Mouse (Mus musculus): Measurements from ENCODE around the gene Gm17720. TPM values are rescaled to one million over a fixed set of nuclear protein-coding genes. Genes with fewer than 3 reads are reported as not detected.

Gene Gm17720
- total and polyA plus RNA-seq, 3 experiments = not detected

GRCm38 (mm10) chr8:110071600-110071999 is 31.0 kb downstream of the Gm17720 start:
- Histone ChIP-seq H3K9me3 (replicated peaks; ENCODE audit: low read length) (peaks cover 6% of the 10 kb centered on the region), H3K4me2 (ENCODE audit: insufficient read depth, low read depth, poor library complexity, severe bottlenecking) (no peak overlapping the region), H3K9ac (ENCODE audit: insufficient read depth, low read depth) (no peak overlapping the region; the same call in 1 of the 2 replicates), H3K79me2 (replicated peaks; ENCODE audit: control insufficient read depth, extremely low read depth, insufficient read depth, poor library complexity, severe bottlenecking) (no peaks in the 10 kb centered on the region), H3K36me3 (replicated peaks in 1 of 2; ENCODE audit: control insufficient read depth in 1 of 2, insufficient read depth in 1 of 2, low read length in 1 of 2) (no peaks in the 10 kb centered on the region), H3K4me1 (ENCODE audit: control insufficient read depth in 1 of 2, insufficient read depth in 2 of 2) (peaks cover 8 to 15% of the 10 kb centered on the region in 2 experiments), H3K4me3 (replicated peaks in 1 of 3; ENCODE audit: low read depth in 2 of 3, low read length in 2 of 3, poor library complexity in 1 of 3) (no peak overlapping the region), H3K27ac (ENCODE audit: insufficient read depth, low read depth) (no peak overlapping the region), H3K27me3 (replicated peaks) (no peaks in the 10 kb centered on the region)
- dilution Hi-C loops (cut with MboI; ENCODE audit: extremely low pct_ligation_motif_present, extremely low pct_unique_long_range_greater_than_20kb, low sequenced_read_pairs) (no loop called here), in situ Hi-C loops (cut with MboI; ENCODE audit: low pct_ligation_motif_present, low pct_unique_long_range_greater_than_20kb, low sequenced_read_pairs) (loop anchor here (5.0 kb wide), 1 partner anchor 104 kb away; no protein-coding TSS in a partner anchor)
- DNase-seq (ENCODE audit: extremely low read depth) = peak; percentile 73
- TF ChIP-seq POLR2A (IDR thresholded peaks at IDR 0.05; ENCODE audit: low read depth, low read length) (no peak), BHLHE40 (IDR thresholded peaks at IDR 0.05; ENCODE audit: low read depth, low read length) (no peak), NELFE (IDR thresholded peaks at IDR 0.05; ENCODE audit: low read depth, low read length) (no peak), PAX5 (IDR thresholded peaks at IDR 0.05; ENCODE audit: low read length) (no peak), POLR2AphosphoS2 (IDR thresholded peaks at IDR 0.05; ENCODE audit: low read depth, low read length) (no peak), KAT2A (IDR thresholded peaks at IDR 0.05; ENCODE audit: insufficient replicate concordance, low read length) (no peak), ZMIZ1 (IDR thresholded peaks at IDR 0.05; ENCODE audit: low read depth, low read length) (no peak), CTCF (conservative IDR thresholded peaks at IDR 0.05 in 1 of 2, IDR thresholded peaks at IDR 0.05 in 1 of 2; ENCODE audit: low read depth in 2 of 2, low read length in 2 of 2) (peak; percentile 87 to 97), MYC (IDR thresholded peaks at IDR 0.05; ENCODE audit: low read depth, low read length) (peak; percentile 74; the same call in 1 of the 2 replicates), USF1 (IDR thresholded peaks at IDR 0.05; ENCODE audit: low read depth, low read length) (no peak), MAX (IDR thresholded peaks at IDR 0.05; ENCODE audit: low read length) (peak; percentile 52), IRF4 (IDR thresholded peaks at IDR 0.05; ENCODE audit: low read depth, low read length) (0 out of 2 replicates have a peak, but pooled peaks have one; percentile 44), MEF2A (IDR thresholded peaks at IDR 0.05; ENCODE audit: borderline replicate concordance, low read depth, low read length) (0 out of 2 replicates have a peak, but pooled peaks have one; percentile 21), ZC3H11A (IDR thresholded peaks at IDR 0.05; ENCODE audit: low read depth, low read length) (peak; percentile 41; the same call in 1 of the 2 replicates), MAZ (IDR thresholded peaks at IDR 0.05; ENCODE audit: low read depth, low read length) (no peak), NRF1 (IDR thresholded peaks at IDR 0.05; ENCODE audit: low read depth, low read length) (no peak), SMC3 (IDR thresholded peaks at IDR 0.05; ENCODE audit: low read depth, low read length) (peak; percentile 90), RAD21 (IDR thresholded peaks at IDR 0.05; ENCODE audit: low read depth, low read length) (peak; percentile 93)

- Histone ChIP-seq H3K4me3 (replicated peaks in 1 of 3; ENCODE audit: low read depth in 2 of 3, low read length in 2 of 3, poor library complexity in 1 of 3) (no peak overlapping the region), H3K27ac (ENCODE audit: insufficient read depth, low read depth) (no peak overlapping the region), H3K4me1 (ENCODE audit: control insufficient read depth in 1 of 2, insufficient read depth in 2 of 2) (peaks cover 8 to 13% of the 10 kb centered on the region in 2 experiments), H3K79me2 (replicated peaks; ENCODE audit: control insufficient read depth, extremely low read depth, insufficient read depth, poor library complexity, severe bottlenecking) (no peaks in the 10 kb centered on the region), H3K9me3 (replicated peaks; ENCODE audit: low read length) (peaks cover 6% of the 10 kb centered on the region), H3K36me3 (replicated peaks in 1 of 2; ENCODE audit: control insufficient read depth in 1 of 2, insufficient read depth in 1 of 2, low read length in 1 of 2) (no peaks in the 10 kb centered on the region), H3K9ac (ENCODE audit: insufficient read depth, low read depth) (no peak overlapping the region), H3K27me3 (replicated peaks) (no peaks in the 10 kb centered on the region), H3K4me2 (ENCODE audit: insufficient read depth, low read depth, poor library complexity, severe bottlenecking) (no peak overlapping the region)
- in situ Hi-C loops (cut with MboI; ENCODE audit: low pct_ligation_motif_present, low pct_unique_long_range_greater_than_20kb, low sequenced_read_pairs) = loop anchor here (5.0 to 10.0 kb wide), 2 partner anchors 55 to 102 kb away; no protein-coding TSS in a partner anchor
- no peak for DNase-seq (ENCODE audit: extremely low read depth)
- dilution Hi-C loops (cut with MboI; ENCODE audit: extremely low pct_ligation_motif_present, extremely low pct_unique_long_range_greater_than_20kb, low sequenced_read_pairs) = no loop called here
- TF ChIP-seq UBTF (IDR thresholded peaks at IDR 0.05; ENCODE audit: low read depth, low read length) (no peak), JUND (conservative IDR thresholded peaks at IDR 0.05; ENCODE audit: low read depth, low read length) (no peak), SIN3A (IDR thresholded peaks at IDR 0.05; ENCODE audit: low read length) (no peak), JUN (IDR thresholded peaks at IDR 0.05; ENCODE audit: insufficient read depth, low read depth, low read length) (no peak), MAZ (IDR thresholded peaks at IDR 0.05; ENCODE audit: low read depth, low read length) (no peak), MXI1 (IDR thresholded peaks at IDR 0.05; ENCODE audit: low read depth, low read length) (no peak), EP300 (IDR thresholded peaks at IDR 0.05; ENCODE audit: low read length) (no peak), PAX5 (IDR thresholded peaks at IDR 0.05; ENCODE audit: low read length) (no peak), TBP (conservative IDR thresholded peaks at IDR 0.05; ENCODE audit: low read depth, low read length) (no peak), ZKSCAN1 (IDR thresholded peaks at IDR 0.05; ENCODE audit: borderline replicate concordance, low read depth, low read length) (no peak)
These were observed 32.8 kb downstream of the Gm17720 start for GRCm38 (mm10) chr8:110069706-110070105.

Data from CH12.LX (cell line).